Mouse (Mus musculus): ENCODE measurements at regions not wholly inside any gene's neighbourhood (a gene's known extent, or its start where the extent isn't known, plus 50 kb on each side); places are given as distances from the start of the nearest gene placed in this dataset.
A peak's percentile ranks its signal among the peaks of the same experiment; 100 is the strongest.

GRCm38 (mm10) chr17:80796790-80797189 is 68.5 kb upstream of the Map4k3 start:
- DNase-seq (ENCODE audit: extremely low spot score in 1 of 2, low spot score in 1 of 2), result no peak

GRCm38 (mm10) chr17:80796386-80796785 is 68.1 kb upstream of the Map4k3 start:
- no peak for DNase-seq (ENCODE audit: extremely low spot score in 1 of 2, low spot score in 1 of 2)

- no peak for DNase-seq (ENCODE audit: extremely low spot score in 1 of 2, low spot score in 1 of 2)
These were observed 67.3 kb upstream of the Map4k3 start for GRCm38 (mm10) chr17:80795453-80796105.

GRCm38 (mm10) chr17:80792605-80793004 is 64.3 kb upstream of the Map4k3 start:
- no peak for DNase-seq (ENCODE audit: extremely low spot score in 1 of 2, low spot score in 1 of 2)

- DNase-seq (ENCODE audit: extremely low spot score in 1 of 2, low spot score in 1 of 2), result no peak
These were observed 61.4 kb upstream of the Map4k3 start for GRCm38 (mm10) chr17:80789706-80790105.

GRCm38 (mm10) chr17:80789000-80789399 is 60.7 kb upstream of the Map4k3 start:
- DNase-seq (ENCODE audit: extremely low spot score in 1 of 2, low spot score in 1 of 2), result no peak

GRCm38 (mm10) chr17:80786858-80787257 is 58.6 kb upstream of the Map4k3 start:
- DNase-seq (ENCODE audit: extremely low spot score in 1 of 2, low spot score in 1 of 2), result no peak

- no peak for DNase-seq (ENCODE audit: extremely low spot score in 1 of 2, low spot score in 1 of 2)
These were observed 58.0 kb upstream of the Map4k3 start for GRCm38 (mm10) chr17:80786061-80786851.

GRCm38 (mm10) chr17:80785476-80785875 is 57.2 kb upstream of the Map4k3 start:
- DNase-seq (ENCODE audit: extremely low spot score in 1 of 2, low spot score in 1 of 2), result no peak

GRCm38 (mm10) chr17:80785049-80785448 is 56.8 kb upstream of the Map4k3 start:
- no peak for DNase-seq (ENCODE audit: extremely low spot score in 1 of 2, low spot score in 1 of 2)

- DNase-seq (ENCODE audit: extremely low spot score in 1 of 2, low spot score in 1 of 2), result no peak
These were observed 53.9 kb upstream of the Map4k3 start for GRCm38 (mm10) chr17:80782233-80782632.

- no peak for DNase-seq (ENCODE audit: extremely low spot score in 1 of 2, low spot score in 1 of 2)
These were observed 53.3 kb upstream of the Map4k3 start for GRCm38 (mm10) chr17:80781621-80782020.

- no peak for DNase-seq (ENCODE audit: extremely low spot score in 1 of 2, low spot score in 1 of 2)
These were observed 52.0 kb upstream of the Map4k3 start for GRCm38 (mm10) chr17:80780303-80780702.

GRCm38 (mm10) chr17:80779782-80780181 is 51.5 kb upstream of the Map4k3 start:
- DNase-seq (ENCODE audit: extremely low spot score in 1 of 2, low spot score in 1 of 2), result peak in 1 of 2 experiments; percentile 51
